Comparison of ENCODE assay signal across 13 mouse cellular contexts in the genomic region with DNA sequence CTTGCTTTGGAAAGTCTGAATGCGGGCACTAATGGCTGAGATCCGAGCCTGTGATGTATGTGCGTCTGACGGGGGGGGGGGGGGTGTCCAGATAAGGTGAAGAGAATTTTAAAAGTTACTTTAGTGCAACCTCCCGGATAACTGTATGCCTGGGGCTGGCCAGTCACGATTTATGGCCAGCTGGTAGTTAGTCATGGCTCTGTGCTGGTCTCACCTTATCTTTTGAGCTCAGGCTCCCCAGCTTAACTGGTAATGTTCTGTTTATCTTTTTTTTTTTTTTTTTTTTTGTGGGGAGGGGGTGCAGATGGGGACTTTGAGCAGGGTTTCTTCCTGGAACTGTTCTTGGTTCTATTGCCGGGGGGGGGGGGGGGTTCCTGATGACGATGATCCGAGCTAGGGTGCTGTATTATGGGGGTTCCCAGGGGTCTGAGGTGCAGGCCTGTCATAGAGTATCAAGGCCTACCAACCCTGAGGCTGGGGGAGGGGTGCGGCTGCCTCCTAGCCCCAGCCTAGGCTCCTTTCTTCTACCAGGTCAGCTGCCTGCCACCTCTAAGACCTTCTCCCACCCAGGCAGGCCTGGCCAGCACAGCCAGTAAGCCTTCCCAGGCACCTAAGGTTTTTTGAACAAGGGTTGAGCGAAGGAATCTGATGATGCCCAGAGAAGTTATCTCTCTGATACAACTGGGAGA.
A peak's percentile ranks its signal among the peaks of the same experiment; 100 is the strongest.
DNase-seq lines count a peak whose midpoint lies in the region; ATAC-seq and TF ChIP-seq lines count a peak whose summit lies in the region.
"Had no signal": no experiment of that assay in that cellular context is flagged by ENCODE, and none has a peak within 500 bp of the region (broad histone marks: within the 10 kb centered on the region; RNA-seq: fewer than 3 reads in every experiment).

No protein-coding gene starts in this region.

- peaks cover 87% of the 10 kb centered on the region for H3K4me1 ChIP-seq in lung, embryonic 15.5 days
- H3K4me1 ChIP-seq in lung, adult 2 months (ENCODE audit: control insufficient read depth, insufficient read depth, low read length), result peaks cover 8% of the 10 kb centered on the region
- peaks cover 77% of the 10 kb centered on the region for H3K4me1 ChIP-seq in intestine, embryonic 14.5 days (replicated peaks; ENCODE audit: control insufficient read depth, insufficient read depth, low read length)
- H3K4me1 ChIP-seq in liver, embryonic 15.5 days (replicated peaks), result peaks cover 51% of the 10 kb centered on the region
- H3K4me1 ChIP-seq in forebrain, embryonic 14.5 days (ENCODE audit: control insufficient read depth, insufficient read depth, low read length), result peaks cover 23% of the 10 kb centered on the region

- TF ChIP-seq POLR2A in lung, adult 2 months (IDR thresholded peaks at IDR 0.05; ENCODE audit: borderline replicate concordance, extremely low read depth, low read depth, low read length), result no peak

- ATAC-seq in lung, embryonic 15.5 days (ENCODE audit: borderline replicate concordance, extremely low read depth, low FRiP score, low TSS enrichment), result no peak
- peak; percentile 48; the same call in 1 of the 2 replicates for ATAC-seq in intestine, embryonic 14.5 days (replicated peaks; ENCODE audit: low FRiP score, low TSS enrichment, low read depth)
- ATAC-seq in liver, embryonic 15.5 days (ENCODE audit: insufficient read depth), result 0 out of 2 replicates have a peak, but pooled peaks have one; percentile 41
- ATAC-seq in forebrain, embryonic 14.5 days, result no peak
- ATAC-seq: forebrain, postnatal 0 days; hindbrain, embryonic 16.5 days had no signal

- TF ChIP-seq CTCF in lung, adult 2 months (IDR thresholded peaks at IDR 0.05; ENCODE audit: insufficient read depth, low read length), result no peak

- no peaks in the 10 kb centered on the region for H3K27me3 ChIP-seq in lung, embryonic 15.5 days
- no peaks in the 10 kb centered on the region for H3K27me3 ChIP-seq in intestine, embryonic 14.5 days (replicated peaks; ENCODE audit: control insufficient read depth, insufficient read depth, low read length)
- H3K27me3 ChIP-seq in liver, embryonic 15.5 days, result 0 out of 2 replicates have a peak, but pooled peaks cover 6% of the 10 kb centered on the region
- H3K27me3 ChIP-seq in forebrain, embryonic 14.5 days (replicated peaks; ENCODE audit: control insufficient read depth, insufficient read depth, low read length), result 0 out of 2 replicates have a peak, but pooled peaks cover 2% of the 10 kb centered on the region
- H3K27me3 ChIP-seq: embryonic facial prominence, embryonic 13.5 days; heart, embryonic 12.5 days had no signal

- H3K4me2 ChIP-seq in lung, embryonic 15.5 days, result no peak overlapping the region
- H3K4me2 ChIP-seq in intestine, embryonic 14.5 days (ENCODE audit: low read length), result no peak overlapping the region
- H3K4me2 ChIP-seq in liver, embryonic 15.5 days, result no peak overlapping the region
- H3K4me2 ChIP-seq in forebrain, embryonic 14.5 days (ENCODE audit: low read length), result no peak overlapping the region
- H3K4me2 ChIP-seq: embryonic facial prominence, embryonic 13.5 days; heart, embryonic 12.5 days had no signal

- no peaks in the 10 kb centered on the region for H3K36me3 ChIP-seq in lung, embryonic 15.5 days
- H3K36me3 ChIP-seq in intestine, embryonic 14.5 days (ENCODE audit: control insufficient read depth, insufficient read depth, low read length), result no peaks in the 10 kb centered on the region
- H3K36me3 ChIP-seq in liver, embryonic 15.5 days (replicated peaks), result no peaks in the 10 kb centered on the region
- H3K36me3 ChIP-seq in forebrain, embryonic 14.5 days (ENCODE audit: control insufficient read depth, insufficient read depth, low read length), result no peaks in the 10 kb centered on the region
- H3K36me3 ChIP-seq: embryonic facial prominence, embryonic 13.5 days; heart, embryonic 12.5 days had no signal

- no peak for DNase-seq in lung, adult 2 months
- DNase-seq in intestine, embryonic 14.5 days (ENCODE audit: low spot score), result no peak
- DNase-seq in yolk sac, embryonic 10.5 days (ENCODE audit: low spot score), result peak; percentile 67
- DNase-seq in lung, postnatal 14 days, result no peak
- DNase-seq in forebrain, embryonic 14.5 days (ENCODE audit: low spot score), result no peak
- DNase-seq: forebrain, postnatal 0 days; layer of hippocampus, adult 9-11 months; right cerebral cortex, adult 18-20 months had no signal

- H3K9me3 ChIP-seq in lung, embryonic 15.5 days, result no peaks in the 10 kb centered on the region
- H3K9me3 ChIP-seq in intestine, embryonic 14.5 days (ENCODE audit: control insufficient read depth, low read length), result no peaks in the 10 kb centered on the region
- no peaks in the 10 kb centered on the region for H3K9me3 ChIP-seq in liver, embryonic 15.5 days (replicated peaks)
- H3K9me3 ChIP-seq in forebrain, embryonic 14.5 days (replicated peaks; ENCODE audit: control insufficient read depth, low read length), result no peaks in the 10 kb centered on the region
- H3K9me3 ChIP-seq: embryonic facial prominence, embryonic 13.5 days; heart, embryonic 12.5 days had no signal

- H3K27ac ChIP-seq in lung, embryonic 15.5 days, result peak overlapping the region; percentile 65; the same call in 1 of the 2 replicates
- H3K27ac ChIP-seq in intestine, embryonic 14.5 days (ENCODE audit: low read depth), result no peak overlapping the region
- no peak overlapping the region for H3K27ac ChIP-seq in liver, embryonic 15.5 days (replicated peaks)
- no peak overlapping the region for H3K27ac ChIP-seq in forebrain, embryonic 14.5 days (ENCODE audit: low read depth, low read length)

- H3K4me3 ChIP-seq in lung, embryonic 15.5 days, result no peak overlapping the region
- no peak overlapping the region for H3K4me3 ChIP-seq in lung, adult 2 months (replicated peaks; ENCODE audit: extremely low read depth, low read depth, low read length)
- no peak overlapping the region for H3K4me3 ChIP-seq in intestine, embryonic 14.5 days (ENCODE audit: low read depth, low read length)
- no peak overlapping the region for H3K4me3 ChIP-seq in liver, embryonic 15.5 days (replicated peaks)
- no peak overlapping the region for H3K4me3 ChIP-seq in forebrain, embryonic 14.5 days (ENCODE audit: low read depth, low read length)
- H3K4me3 ChIP-seq: embryonic facial prominence, embryonic 13.5 days; heart, embryonic 12.5 days had no signal

- H3K9ac ChIP-seq in lung, embryonic 15.5 days, result no peak overlapping the region
- H3K9ac ChIP-seq in intestine, embryonic 14.5 days (ENCODE audit: low read length), result no peak overlapping the region
- no peak overlapping the region for H3K9ac ChIP-seq in liver, embryonic 15.5 days
- H3K9ac ChIP-seq in forebrain, embryonic 14.5 days (ENCODE audit: low read length), result no peak overlapping the region
- H3K9ac ChIP-seq: embryonic facial prominence, embryonic 13.5 days; forebrain, postnatal 0 days; heart, embryonic 12.5 days had no signal

- 41% methylated on average over 11 of the region's 11 CpGs for WGBS in lung, embryonic 15.5 days
- WGBS in lung, adult 2 months, result 73% methylated on average over 11 of the region's 11 CpGs
- WGBS in intestine, embryonic 14.5 days, result 30% methylated on average over 11 of the region's 11 CpGs
- 18% methylated on average over 10 of the region's 11 CpGs for WGBS in liver, embryonic 15.5 days (ENCODE audit: insufficient replicate concordance)
- WGBS in forebrain, embryonic 14.5 days, result 35% methylated on average over 11 of the region's 11 CpGs

Comparison
In these comparisons a context has a peak if more than half of its experiments do, and no peak if none do; other contexts are left out.
1. ATAC-seq: peak in intestine, embryonic 14.5 days (single experiment) and liver, embryonic 15.5 days (single experiment); none in lung, embryonic 15.5 days (single experiment) and forebrain, embryonic 14.5 days (single experiment).